Mouse (Mus musculus) intestine, embryonic 16.5 days (tissue): ENCODE results near the gene Klf1. TPM values are rescaled to one million over a fixed set of nuclear protein-coding genes. Genes with fewer than 3 reads are reported as not detected.

Experiments
- ATAC-seq: fragments of 200-750 bp; cut with Nextera tagmentation; 2 replicates; pipeline ENCODE4 v1.8.0; 2017; ENCODE audit warnings: moderate TSS enrichment, moderate library complexity
- H3K27ac ChIP-seq: fragments of 300-500 bp; sonication (generic); 2 replicates; pipeline ENCODE4 v1.5.1; 2014; ENCODE audit warnings: mild to moderate bottlenecking, low read length
- H3K27me3 ChIP-seq: fragments of 300-500 bp; sonication (generic); replicated peaks from 2 replicates; pipeline ENCODE4 v1.6.1; 2014; ENCODE audit warnings: low read length, control low read depth, mixed read lengths; ENCODE audit not compliant: control insufficient read depth, insufficient read depth
- H3K36me3 ChIP-seq: fragments of 300-500 bp; sonication (generic); 2 replicates; pipeline ENCODE4 v1.6.1; 2014; ENCODE audit warnings: low read length, control low read depth; ENCODE audit not compliant: control insufficient read depth, insufficient read depth
- H3K4me1 ChIP-seq: fragments of 300-500 bp; sonication (generic); 2 replicates; pipeline ENCODE4 v1.6.1; 2014; ENCODE audit warnings: low read length, control low read depth, mixed read lengths; ENCODE audit not compliant: control insufficient read depth, insufficient read depth
- H3K4me2 ChIP-seq: fragments of 300-500 bp; sonication (generic); 2 replicates; pipeline ENCODE4 v1.6.1; 2014; ENCODE audit warnings: low read depth, low read length, control low read depth
- H3K4me3 ChIP-seq: fragments of 300-500 bp; sonication (generic); 2 replicates; pipeline ENCODE4 v1.5.1; 2014; ENCODE audit warnings: mild to moderate bottlenecking, low read length
- H3K9ac ChIP-seq: fragments of 300-500 bp; sonication (generic); 2 replicates; pipeline ENCODE4 v1.6.1; 2014; ENCODE audit warnings: low read depth, low read length
- H3K9me3 ChIP-seq: fragments of 300-500 bp; sonication (generic); 2 replicates; pipeline ENCODE4 v1.6.1; 2016; ENCODE audit warnings: low read length, control low read depth; ENCODE audit not compliant: control insufficient read depth
- WGBS: fragments of 180-500 bp; shearing (Covaris S2); extraction: QIAGEN DNeasy Blood & Tissue Kit; methylation state at CpG from one replicate; pipeline ENCODE4 v1.1.7; 2014; 5-methylcytosine and 5-hydroxymethylcytosine counted together
- microRNA-seq: library from miRNA; unstranded; fragments of <30 nt; microRNA quantifications from one replicate; pipeline ENCODE4, GENCODE M21; 2016
- polyA plus RNA-seq: library from polyadenylated mRNA; unstranded; fragments of >200 nt; fragmentation: Nextera tagmentation; extraction: Ambion mirVana; gene quantifications from 2 replicates; pipeline ENCODE4 v1.2.1, GENCODE M21; 2015

Klf1 gene
- polyA plus RNA-seq, 1 experiment from 2014 or later = 10.3 TPM

GRCm38 (mm10) chr8:84949753-84950152 lies 48.0 kb downstream of the Klf1 start:
- no peak overlapping the region for H3K4me2 ChIP-seq
- H3K27ac ChIP-seq = no peak overlapping the region
- ATAC-seq = no peak
- H3K9ac ChIP-seq = no peak overlapping the region
- no peaks in the 10 kb centered on the region for H3K9me3 ChIP-seq
- H3K4me1 ChIP-seq = peaks cover 9% of the 10 kb centered on the region
- peaks cover 36% of the 10 kb centered on the region for H3K27me3 ChIP-seq
- WGBS = 26% methylated on average over 12 of the region's 12 CpGs
- H3K36me3 ChIP-seq = no peaks in the 10 kb centered on the region
- H3K4me3 ChIP-seq = no peak overlapping the region

DNA sequence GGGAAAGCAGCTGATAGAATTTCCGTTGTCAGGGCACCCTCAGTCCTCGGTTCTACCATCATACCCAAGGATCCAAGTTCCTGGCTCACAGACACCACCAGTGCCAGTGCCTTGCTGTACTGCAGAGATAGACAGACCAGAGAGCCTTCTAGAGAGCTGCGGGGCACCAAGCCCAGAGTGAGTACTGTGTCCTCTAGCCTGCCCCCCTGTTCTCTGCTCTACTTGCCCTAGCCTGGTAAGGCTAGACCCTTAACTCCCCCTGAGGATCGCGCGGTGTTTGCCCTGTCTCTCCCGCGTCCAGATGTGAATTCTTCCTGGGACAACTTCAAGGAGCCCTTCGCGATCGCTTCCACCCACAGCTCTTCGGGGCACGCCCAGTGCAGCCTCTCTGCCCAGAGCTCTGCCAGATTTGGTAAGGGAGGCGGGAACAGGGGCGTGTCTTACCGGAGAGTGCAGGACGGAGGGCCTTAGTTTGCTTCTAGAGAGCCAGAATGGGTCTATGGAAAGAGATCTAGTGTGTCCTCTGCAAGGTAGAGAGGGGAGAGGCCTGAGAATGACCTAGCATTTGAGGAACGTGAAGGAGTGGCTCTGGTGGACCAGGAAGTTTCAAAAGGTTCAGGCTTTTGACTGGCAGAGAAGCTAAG lies 51.0 kb downstream of the Klf1 start:
- H3K4me1 ChIP-seq = no peaks in the 10 kb centered on the region
- H3K27ac ChIP-seq = no peak overlapping the region
- peaks cover 11% of the 10 kb centered on the region; the same call in 1 of the 2 replicates for H3K27me3 ChIP-seq
- H3K4me3 ChIP-seq = 0 out of 2 replicates have a peak overlapping the region, but pooled peaks have one; percentile 11
- H3K9ac ChIP-seq = no peak overlapping the region
- no peaks in the 10 kb centered on the region for H3K9me3 ChIP-seq
- peak overlapping the region; percentile 37 for H3K4me2 ChIP-seq
- 7% methylated on average over 18 of the region's 18 CpGs for WGBS
- ATAC-seq = peak; percentile 75
- no peaks in the 10 kb centered on the region; the same call in 1 of the 2 replicates for H3K36me3 ChIP-seq

Small RNA genes within 50 kb of the gene (microRNA-seq; reads per million reads assigned to microRNA genes)
- gene Gm24197 (not detected), gene Mir7069 (2.0 reads per million)

Other genes with a start within 250 kb of the Klf1 start
- gene Ier2, start 239.1 kb upstream of the Klf1 start, polyA plus RNA-seq = 77.7 and 78.7 TPM in 2 replicates
- gene Trmt1, start 215.6 kb upstream of the Klf1 start, polyA plus RNA-seq = 60.0 and 67.1 TPM in 2 replicates
- 11.0 and 14.8 TPM in 2 replicates for gene Nacc1, start 214.1 kb upstream of the Klf1 start, polyA plus RNA-seq
- 4.9 and 5.0 TPM in 2 replicates for gene Lyl1, start 200.5 kb upstream of the Klf1 start, polyA plus RNA-seq
- 2.0 and 2.6 TPM in 2 replicates for gene G430095P16Rik, start 178.9 kb upstream of the Klf1 start, polyA plus RNA-seq
- gene Nfix, start 101.6 kb upstream of the Klf1 start, polyA plus RNA-seq = 9.7 and 11.8 TPM in 2 replicates
- 4.2 and 4.4 TPM in 2 replicates for gene Dand5, start 79.1 kb upstream of the Klf1 start, polyA plus RNA-seq
- 61.8 and 63.4 TPM in 2 replicates for gene Gadd45gip1, start 70.4 kb upstream of the Klf1 start, polyA plus RNA-seq
- 109 and 115 TPM in 2 replicates for gene Rad23a, start 61.3 kb upstream of the Klf1 start, polyA plus RNA-seq
- gene Calr, start 55.0 kb upstream of the Klf1 start, polyA plus RNA-seq = 1,204 and 1,241 TPM in 2 replicates
- 86.0 and 91.7 TPM in 2 replicates for gene Farsa, start 44.9 kb upstream of the Klf1 start, polyA plus RNA-seq
- 39.5 and 45.4 TPM in 2 replicates for gene Syce2, start 29.8 kb upstream of the Klf1 start, polyA plus RNA-seq
- 53.3 and 53.8 TPM in 2 replicates for gene Gcdh, start 8.0 kb upstream of the Klf1 start, polyA plus RNA-seq
- 7.3 and 10.2 TPM in 2 replicates for gene Dnase2a, start 6.6 kb downstream of the Klf1 start, polyA plus RNA-seq
- 1.2 and 1.6 TPM in 2 replicates for gene Mast1, start 35.4 kb downstream of the Klf1 start, polyA plus RNA-seq
- gene Rtbdn, start 45.1 kb downstream of the Klf1 start, polyA plus RNA-seq = 0.18 and 0.24 TPM in 2 replicates
- gene Gm49661, start 67.5 kb downstream of the Klf1 start, polyA plus RNA-seq = not detected in 2 replicates
- gene Prdx2, start 67.7 kb downstream of the Klf1 start, polyA plus RNA-seq = 533 and 590 TPM in 2 replicates
- gene Rnaseh2a, start 67.8 kb downstream of the Klf1 start, polyA plus RNA-seq = 102 and 120 TPM in 2 replicates
- gene Junb, start 76.8 kb downstream of the Klf1 start, polyA plus RNA-seq = 18.2 and 25.5 TPM in 2 replicates
- gene Hook2, start 88.7 kb downstream of the Klf1 start, polyA plus RNA-seq = 96.9 and 108 TPM in 2 replicates
- gene Best2, start 112.6 kb downstream of the Klf1 start, polyA plus RNA-seq = 0.09 and 0.28 TPM in 2 replicates
- gene Asna1, start 123.4 kb downstream of the Klf1 start, polyA plus RNA-seq = 139 and 144 TPM in 2 replicates
- 79.0 and 81.4 TPM in 2 replicates for gene Trir, start 124.9 kb downstream of the Klf1 start, polyA plus RNA-seq
- gene Tnpo2, start 135.0 kb downstream of the Klf1 start, polyA plus RNA-seq = 21.6 and 22.0 TPM in 2 replicates
- 28.2 and 30.7 TPM in 2 replicates for gene Fbxw9, start 158.1 kb downstream of the Klf1 start, polyA plus RNA-seq
- gene Gm5741, start 166.1 kb downstream of the Klf1 start, polyA plus RNA-seq = not detected in 2 replicates
- 56.0 and 57.4 TPM in 2 replicates for gene Dhps, start 169.8 kb downstream of the Klf1 start, polyA plus RNA-seq
- 138 and 146 TPM in 2 replicates for gene Wdr83os, start 178.8 kb downstream of the Klf1 start, polyA plus RNA-seq
- gene Wdr83, start 179.4 kb downstream of the Klf1 start, polyA plus RNA-seq = 39.7 and 43.8 TPM in 2 replicates
- gene Man2b1, start 181.3 kb downstream of the Klf1 start, polyA plus RNA-seq = 72.4 and 85.5 TPM in 2 replicates
- 2.5 and 2.7 TPM in 2 replicates for gene Zfp791, start 221.2 kb downstream of the Klf1 start, polyA plus RNA-seq
- gene Cks1brt, start 250.0 kb downstream of the Klf1 start, polyA plus RNA-seq = not detected in 2 replicates